Mouse (Mus musculus): ENCODE results near the gene Ints3. TPM values are rescaled to one million over a fixed set of nuclear protein-coding genes. Genes with fewer than 3 reads are reported as not detected.

Ints3 gene
- polyA plus RNA-seq, 1 experiment from 2014 or later = 37.8 TPM

DNA sequence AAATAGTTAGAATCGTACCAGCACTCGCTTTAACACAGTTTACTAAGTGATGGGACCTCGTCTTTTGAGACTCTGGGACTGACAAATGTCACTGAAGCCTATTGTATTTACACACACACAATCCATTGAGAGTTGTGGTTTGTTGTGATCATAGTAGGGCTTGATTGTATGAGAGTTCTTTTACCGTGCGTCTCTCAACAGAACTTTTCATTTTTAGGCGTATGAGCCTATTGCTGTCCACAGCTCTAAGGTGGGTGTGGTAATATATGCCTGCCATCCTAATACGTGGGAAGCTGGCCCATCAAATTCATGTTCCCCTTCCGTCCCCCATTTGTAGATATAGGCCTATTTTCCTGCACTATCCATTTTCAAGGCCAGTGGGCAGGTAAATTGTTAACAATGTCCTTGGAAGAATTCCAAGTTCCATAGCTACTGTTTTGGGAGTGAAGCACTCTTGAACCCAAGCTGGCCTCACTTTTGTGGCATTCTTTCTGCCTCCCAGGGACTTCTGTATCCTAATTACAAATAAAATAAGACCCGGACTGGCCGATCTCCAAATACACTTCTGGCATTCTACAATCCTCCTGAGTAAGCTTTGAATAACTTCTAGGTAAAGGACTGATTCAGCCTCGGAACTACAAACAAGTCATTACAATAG, 780 bp upstream of the Ints3 start:
- no peaks in the 10 kb centered on the region for H3K27me3 ChIP-seq (replicated peaks)
- H3K4me2 ChIP-seq = peak overlapping the region; percentile 65
- no peak for ATAC-seq (replicated peaks)
- H3K9me3 ChIP-seq = no peaks in the 10 kb centered on the region
- H3K36me3 ChIP-seq (replicated peaks) = no peaks in the 10 kb centered on the region
- H3K4me1 ChIP-seq = peaks cover 34% of the 10 kb centered on the region
- peak overlapping the region; percentile 82 for H3K4me3 ChIP-seq
- H3K9ac ChIP-seq = peak overlapping the region; percentile 32
- whole genome bisulfite sequencing = 51% methylated on average over 11 of the region's 11 CpGs
- peak overlapping the region; percentile 75 for H3K27ac ChIP-seq

DNA sequence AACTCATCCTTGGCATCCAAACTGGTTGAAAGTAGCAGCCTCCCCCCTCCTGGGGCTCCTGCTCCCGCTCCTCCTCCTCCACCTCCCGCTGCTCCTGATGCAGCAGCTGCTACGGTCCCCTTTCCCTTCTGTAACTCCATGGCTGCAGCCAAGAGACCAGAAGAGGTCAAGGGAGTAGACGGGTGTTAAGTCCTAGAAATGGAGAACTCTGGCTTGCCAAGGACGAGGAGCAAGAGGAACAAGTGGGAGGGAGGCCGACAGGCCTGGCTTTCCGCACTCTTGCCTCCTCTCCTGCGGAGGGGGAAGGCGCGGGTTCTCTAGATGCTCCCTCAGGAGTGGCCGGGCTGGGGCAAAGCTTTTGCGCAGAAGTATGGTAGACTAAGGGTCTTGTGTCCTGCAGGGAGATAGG, 607 bp downstream of the Ints3 start:
- H3K27me3 ChIP-seq (replicated peaks) = no peaks in the 10 kb centered on the region
- H3K4me1 ChIP-seq = peaks cover 34% of the 10 kb centered on the region
- ATAC-seq (replicated peaks) = peak; percentile 60
- peak overlapping the region; percentile 82 for H3K4me3 ChIP-seq
- WGBS = 0% methylated on average over 12 of the region's 12 CpGs
- H3K36me3 ChIP-seq (replicated peaks) = no peaks in the 10 kb centered on the region
- peak overlapping the region; percentile 83 for H3K9ac ChIP-seq
- no peaks in the 10 kb centered on the region for H3K9me3 ChIP-seq
- H3K4me2 ChIP-seq = peak overlapping the region; percentile 99
- H3K27ac ChIP-seq = peak overlapping the region; percentile 92

DNA sequence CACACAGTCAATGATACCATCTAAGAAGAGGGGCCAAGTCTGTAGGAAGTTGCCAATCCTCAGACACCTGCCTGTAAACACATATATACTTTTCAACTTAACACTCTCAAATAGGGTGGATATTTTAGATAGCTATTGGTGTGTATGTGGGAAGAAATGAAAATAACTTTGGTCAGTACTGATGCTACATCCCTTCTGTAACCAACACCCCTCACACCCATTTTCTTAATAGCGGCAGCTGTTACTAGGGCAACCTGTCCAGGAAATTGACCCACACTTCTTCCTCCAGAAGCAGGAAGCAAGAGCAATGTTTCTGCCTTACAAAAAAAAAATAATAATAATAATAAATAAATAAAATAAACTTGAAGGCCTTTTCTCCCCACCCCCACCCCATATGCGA, 1.1 kb downstream of the Ints3 start:
- Histone ChIP-seq H3K9me3 (no peaks in the 10 kb centered on the region), H3K4me1 (peaks cover 34% of the 10 kb centered on the region), H3K27ac (no peak overlapping the region), H3K36me3 (replicated peaks) (no peaks in the 10 kb centered on the region), H3K9ac (peak overlapping the region; percentile 83), H3K27me3 (replicated peaks) (no peaks in the 10 kb centered on the region), H3K4me2 (peak overlapping the region; percentile 99), H3K4me3 (peak overlapping the region; percentile 82)
- no peak for ATAC-seq (replicated peaks)
- WGBS = 24% methylated on average over 2 of the region's 2 CpGs

DNA sequence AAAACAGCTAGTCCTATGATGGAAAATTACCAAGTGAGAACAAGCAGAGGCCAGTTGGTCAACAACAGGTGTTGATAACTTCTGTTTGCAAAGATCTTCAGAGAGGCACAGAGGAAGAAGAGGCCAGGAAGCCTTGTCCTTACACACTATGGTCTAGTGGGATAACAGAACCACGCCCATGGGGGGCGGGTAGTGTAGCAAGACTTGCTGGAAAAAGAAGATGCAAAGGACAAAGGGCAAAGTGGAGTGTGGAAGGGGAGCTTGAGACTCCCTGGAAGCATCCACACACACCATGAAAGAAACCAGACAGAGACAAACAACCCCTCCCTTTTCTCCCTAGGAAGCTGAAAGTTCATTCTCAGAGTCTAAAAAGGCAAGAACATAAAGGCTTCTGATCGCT, 3.8 kb downstream of the Ints3 start:
- Histone ChIP-seq H3K4me2 (no peak overlapping the region), H3K4me3 (no peak overlapping the region), H3K27me3 (replicated peaks) (no peaks in the 10 kb centered on the region), H3K36me3 (replicated peaks) (0 out of 2 replicates have a peak, but pooled peaks cover 10% of the 10 kb centered on the region), H3K27ac (no peak overlapping the region), H3K4me1 (peaks cover 34% of the 10 kb centered on the region), H3K9ac (no peak overlapping the region), H3K9me3 (no peaks in the 10 kb centered on the region)
- 89% methylated on average over 3 of the region's 3 CpGs for WGBS
- no peak for ATAC-seq (replicated peaks)

DNA sequence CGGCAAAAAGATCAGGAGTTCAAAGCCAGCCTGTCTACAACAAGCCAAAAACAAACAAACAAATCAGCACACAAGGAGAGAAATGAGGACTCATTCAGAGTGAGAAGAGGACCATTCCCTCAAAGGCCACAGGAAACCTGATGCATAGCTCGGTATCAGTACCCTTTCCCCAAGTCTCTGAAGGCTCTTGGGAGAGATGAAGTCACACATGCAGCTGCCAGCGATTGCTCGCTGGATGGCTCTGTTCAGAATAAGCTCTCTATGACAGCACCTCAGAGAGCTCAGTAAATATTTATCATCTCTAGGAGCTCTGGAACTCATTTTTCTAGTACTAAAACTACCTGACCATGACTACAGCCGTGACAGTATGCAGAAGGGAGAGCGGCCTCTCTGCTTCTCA, 5.2 kb downstream of the Ints3 start:
- H3K9ac ChIP-seq = no peak overlapping the region
- peaks cover 20% of the 10 kb centered on the region; the same call in 1 of the 2 replicates for H3K36me3 ChIP-seq (replicated peaks)
- no peak overlapping the region for H3K4me2 ChIP-seq
- no peaks in the 10 kb centered on the region for H3K9me3 ChIP-seq
- H3K27me3 ChIP-seq (replicated peaks) = no peaks in the 10 kb centered on the region
- H3K27ac ChIP-seq = no peak overlapping the region
- WGBS = 89% methylated on average over 6 of the region's 6 CpGs
- no peak overlapping the region for H3K4me3 ChIP-seq
- no peak for ATAC-seq (replicated peaks)
- peaks cover 28% of the 10 kb centered on the region for H3K4me1 ChIP-seq

DNA sequence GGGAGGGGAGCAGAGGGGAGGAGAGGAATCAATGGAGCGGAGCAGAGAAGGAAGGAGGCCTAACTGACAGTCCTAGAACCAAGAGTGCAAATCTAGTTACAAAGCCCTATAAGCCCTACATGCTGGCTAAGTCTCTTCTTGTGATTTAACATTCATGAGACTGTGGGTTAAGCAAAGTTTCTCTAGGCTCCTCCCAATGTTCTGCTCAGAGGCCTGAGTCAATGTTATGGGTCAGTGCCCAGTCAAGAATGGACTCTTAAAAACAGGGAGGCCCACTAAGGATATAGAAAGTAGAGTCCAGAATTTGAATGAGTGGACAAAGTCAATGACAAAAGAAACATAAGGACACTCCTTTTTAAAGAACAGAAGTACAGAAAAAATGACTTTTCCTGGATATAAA, 5.8 kb downstream of the Ints3 start:
- Histone ChIP-seq H3K27me3 (replicated peaks) (no peaks in the 10 kb centered on the region), H3K4me2 (no peak overlapping the region), H3K4me3 (no peak overlapping the region), H3K36me3 (replicated peaks) (peaks cover 26% of the 10 kb centered on the region; the same call in 1 of the 2 replicates), H3K4me1 (peaks cover 25% of the 10 kb centered on the region), H3K9me3 (no peaks in the 10 kb centered on the region), H3K9ac (no peak overlapping the region), H3K27ac (no peak overlapping the region)
- ATAC-seq (replicated peaks) = no peak
- 40% methylated on average over 1 of the region's 1 CpGs for WGBS

DNA sequence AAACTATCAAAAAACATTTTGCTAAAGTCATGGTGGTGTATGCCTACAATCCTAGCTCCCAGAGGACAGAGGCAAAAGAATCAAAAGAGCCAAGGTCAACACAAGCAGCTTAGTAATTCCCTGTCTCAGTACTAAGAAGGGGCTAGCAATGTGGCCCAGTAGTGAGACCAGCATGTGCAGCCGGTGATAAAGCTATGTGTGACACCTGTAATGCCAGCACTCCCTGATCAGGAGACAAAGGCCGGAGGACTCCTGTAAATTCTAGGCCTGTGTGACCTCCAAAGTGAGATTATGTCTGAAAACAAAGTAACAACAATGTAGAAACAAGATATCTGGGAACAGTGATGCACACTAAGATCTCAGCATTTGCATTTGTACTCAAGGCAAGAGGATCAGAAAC, 7.9 kb downstream of the Ints3 start:
- H3K4me3 ChIP-seq = no peak overlapping the region
- peaks cover 6% of the 10 kb centered on the region; the same call in 1 of the 2 replicates for H3K4me1 ChIP-seq
- H3K27me3 ChIP-seq (replicated peaks) = no peaks in the 10 kb centered on the region
- H3K36me3 ChIP-seq (replicated peaks) = peaks cover 37% of the 10 kb centered on the region; the same call in 1 of the 2 replicates
- H3K9me3 ChIP-seq = no peaks in the 10 kb centered on the region
- ATAC-seq (replicated peaks) = no peak
- 86% methylated on average over 2 of the region's 2 CpGs for WGBS
- H3K4me2 ChIP-seq = no peak overlapping the region
- no peak overlapping the region for H3K9ac ChIP-seq
- H3K27ac ChIP-seq = no peak overlapping the region

DNA sequence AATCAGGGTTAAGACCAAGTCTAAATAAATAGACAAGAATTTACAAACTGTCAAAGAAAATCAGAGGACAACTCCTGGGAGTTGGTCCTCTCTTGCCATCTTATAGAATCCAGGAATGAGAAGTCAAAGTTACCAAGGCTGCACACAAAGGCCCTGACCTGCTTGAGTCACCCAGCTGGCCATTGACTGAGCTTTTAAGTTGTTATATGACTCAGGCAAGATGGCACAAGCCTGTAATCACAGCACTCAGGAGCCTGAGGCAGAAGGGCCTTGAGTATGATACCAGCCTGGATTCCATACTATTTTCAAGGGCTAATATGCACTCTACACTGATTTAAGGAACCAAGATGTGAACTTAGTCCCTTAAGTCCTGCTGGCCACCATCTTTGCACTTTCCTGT, 9.9 kb downstream of the Ints3 start:
- Histone ChIP-seq H3K27ac (no peak overlapping the region), H3K4me1 (no peaks in the 10 kb centered on the region), H3K4me3 (no peak overlapping the region), H3K4me2 (no peak overlapping the region), H3K36me3 (replicated peaks) (peaks cover 51% of the 10 kb centered on the region; the same call in 1 of the 2 replicates), H3K27me3 (replicated peaks) (no peaks in the 10 kb centered on the region), H3K9me3 (no peaks in the 10 kb centered on the region), H3K9ac (no peak overlapping the region)
- no peak for ATAC-seq (replicated peaks)

DNA sequence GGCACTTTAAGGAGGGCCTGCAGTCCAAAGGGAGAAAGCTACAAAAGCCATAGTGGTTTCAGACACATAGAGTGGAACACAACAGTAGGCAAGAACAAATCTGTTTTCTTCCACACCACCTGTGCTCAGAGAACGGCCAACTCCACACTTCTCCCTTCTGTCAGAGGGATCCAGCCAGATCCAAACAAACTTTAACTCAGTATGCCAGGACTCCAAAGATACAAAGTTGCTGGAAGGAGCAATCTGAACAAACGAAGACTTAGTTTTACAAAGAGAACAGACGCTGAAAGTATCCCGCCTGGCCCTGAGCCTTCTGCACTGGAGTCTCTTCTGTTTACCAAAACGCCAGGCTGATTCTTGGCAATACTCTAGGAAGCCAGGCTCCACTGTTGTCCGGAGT, 12.7 kb downstream of the Ints3 start:
- WGBS = 88% methylated on average over 6 of the region's 6 CpGs
- Histone ChIP-seq H3K36me3 (replicated peaks) (peaks cover 58% of the 10 kb centered on the region; the same call in 1 of the 2 replicates), H3K27ac (no peak overlapping the region), H3K4me3 (no peak overlapping the region), H3K4me1 (no peaks in the 10 kb centered on the region), H3K4me2 (no peak overlapping the region), H3K27me3 (replicated peaks) (no peaks in the 10 kb centered on the region), H3K9me3 (no peaks in the 10 kb centered on the region), H3K9ac (no peak overlapping the region)
- no peak for ATAC-seq (replicated peaks)

DNA sequence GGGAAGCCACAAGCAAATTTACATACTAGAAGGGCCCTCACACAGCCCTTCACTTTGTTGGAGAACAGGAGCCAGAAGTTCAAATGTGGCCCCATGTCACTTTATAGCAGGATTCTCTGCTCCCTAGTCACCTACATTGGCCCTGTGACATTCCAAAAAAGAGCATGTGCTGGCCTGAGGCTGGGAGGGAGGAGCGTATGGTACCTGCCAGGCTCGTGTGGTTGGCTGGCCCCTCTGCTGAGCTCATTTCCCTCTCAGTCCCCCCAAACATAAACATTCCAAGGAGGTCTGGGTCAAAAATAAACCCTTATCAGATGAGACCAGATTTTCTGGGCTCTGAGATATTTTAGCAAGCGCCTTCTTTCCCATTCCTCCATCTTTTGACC, 20.4 kb downstream of the Ints3 start:
- Histone ChIP-seq H3K4me3 (no peak overlapping the region), H3K9me3 (no peaks in the 10 kb centered on the region), H3K27ac (no peak overlapping the region), H3K36me3 (replicated peaks) (peaks cover 49% of the 10 kb centered on the region), H3K27me3 (replicated peaks) (no peaks in the 10 kb centered on the region), H3K4me1 (no peaks in the 10 kb centered on the region), H3K9ac (no peak overlapping the region), H3K4me2 (no peak overlapping the region)
- WGBS = 77% methylated on average over 3 of the region's 3 CpGs
- no peak for ATAC-seq (replicated peaks)

DNA sequence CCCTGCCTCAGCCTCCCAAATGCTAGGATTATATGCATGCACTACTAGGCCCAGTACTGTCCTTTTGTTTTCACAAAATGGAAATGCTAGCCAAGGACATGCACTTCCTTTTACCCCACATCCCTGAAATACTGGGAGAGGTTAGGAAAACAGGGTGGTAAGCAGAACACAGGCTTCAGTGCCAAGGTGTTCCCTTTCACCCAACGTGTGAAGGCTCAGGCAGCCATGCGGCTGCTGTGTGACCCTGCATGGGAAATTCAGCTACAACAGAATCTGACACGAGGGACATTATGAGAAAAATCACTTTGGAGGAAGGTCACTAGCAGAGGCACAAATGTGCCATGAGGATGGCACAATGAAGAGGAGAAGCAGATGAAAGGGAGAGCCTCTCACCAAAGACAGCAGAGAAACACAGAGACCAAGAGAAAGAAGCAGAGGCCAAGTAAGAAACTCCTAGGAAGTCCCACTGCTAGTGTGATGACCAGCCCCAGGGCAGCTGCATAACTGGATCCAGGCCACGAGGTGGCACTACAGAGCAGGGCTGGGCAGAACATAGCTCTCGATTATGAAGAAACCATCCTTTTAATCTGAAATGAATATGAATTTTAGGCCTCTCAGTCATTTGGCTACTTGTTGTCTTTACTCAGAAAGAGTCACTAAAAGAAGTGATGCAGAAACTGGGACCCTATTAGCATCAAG, 21.0 kb downstream of the Ints3 start:
- Histone ChIP-seq H3K4me1 (no peaks in the 10 kb centered on the region), H3K4me3 (no peak overlapping the region), H3K27ac (no peak overlapping the region), H3K9me3 (no peaks in the 10 kb centered on the region), H3K36me3 (replicated peaks) (peaks cover 49% of the 10 kb centered on the region), H3K27me3 (replicated peaks) (no peaks in the 10 kb centered on the region), H3K4me2 (no peak overlapping the region), H3K9ac (no peak overlapping the region)
- ATAC-seq (replicated peaks) = no peak; the same call in 1 of the 2 replicates
- 55% methylated on average over 5 of the region's 5 CpGs for WGBS

DNA sequence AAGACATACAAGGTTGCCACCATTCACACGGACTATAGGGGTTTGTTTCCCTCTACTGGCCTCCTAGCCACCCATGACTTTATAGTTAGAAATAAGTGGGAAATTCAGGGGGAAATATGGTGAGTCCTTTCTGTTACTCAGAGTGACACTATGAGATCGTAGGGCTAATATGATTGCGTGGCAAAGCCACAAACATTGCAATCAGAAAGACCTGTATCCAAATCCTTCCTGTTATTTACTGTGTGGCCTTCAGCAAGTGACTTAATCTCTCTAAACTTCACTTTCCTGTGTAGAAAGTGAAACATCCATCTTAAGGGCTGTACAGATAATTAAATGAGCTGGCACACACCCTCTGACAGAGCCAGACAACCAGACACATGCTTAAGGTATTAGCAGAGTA, 24.7 kb downstream of the Ints3 start:
- H3K36me3 ChIP-seq (replicated peaks) = peaks cover 54% of the 10 kb centered on the region
- no peaks in the 10 kb centered on the region for H3K9me3 ChIP-seq
- no peak overlapping the region for H3K4me2 ChIP-seq
- ATAC-seq (replicated peaks) = no peak
- no peak overlapping the region for H3K27ac ChIP-seq
- no peak overlapping the region for H3K9ac ChIP-seq
- H3K4me1 ChIP-seq = no peaks in the 10 kb centered on the region
- 90% methylated on average over 3 of the region's 3 CpGs for WGBS
- H3K4me3 ChIP-seq = no peak overlapping the region
- no peaks in the 10 kb centered on the region for H3K27me3 ChIP-seq (replicated peaks)

DNA sequence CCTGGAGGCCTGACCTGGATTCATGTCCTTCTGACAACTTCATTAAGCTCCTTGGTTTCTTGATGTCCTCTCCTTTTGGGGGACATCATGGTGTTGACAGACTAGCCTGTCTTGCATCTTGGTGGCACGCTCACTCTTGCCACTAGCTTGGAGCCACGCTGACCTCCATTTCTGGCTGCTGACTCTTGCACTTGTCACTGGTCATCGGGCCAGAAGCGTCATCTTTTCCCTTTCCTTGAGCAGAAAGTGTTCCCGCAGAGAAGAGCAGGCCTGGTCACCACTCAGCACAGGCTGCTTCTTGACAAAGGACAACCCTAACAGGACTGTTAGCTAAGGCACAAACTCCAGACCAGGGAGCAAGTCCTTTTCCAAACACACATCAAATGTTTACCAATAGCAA, 27.0 kb downstream of the Ints3 start:
- 100% methylated on average over 5 of the region's 5 CpGs for WGBS
- H3K36me3 ChIP-seq (replicated peaks) = peaks cover 74% of the 10 kb centered on the region
- no peak overlapping the region for H3K27ac ChIP-seq
- ATAC-seq (replicated peaks) = no peak
- H3K9ac ChIP-seq = no peak overlapping the region
- H3K9me3 ChIP-seq = no peaks in the 10 kb centered on the region
- H3K4me2 ChIP-seq = no peak overlapping the region
- no peak overlapping the region for H3K4me3 ChIP-seq
- H3K4me1 ChIP-seq = no peaks in the 10 kb centered on the region
- no peaks in the 10 kb centered on the region for H3K27me3 ChIP-seq (replicated peaks)

Data from midbrain, embryonic 15.5 days (tissue).